Mouse (Mus musculus) E14TG2a.4 (cell line): ENCODE measurements around the gene Casc3.

Experiments
- CTCF ChIP-seq: conservative IDR thresholded peaks from 2 replicates; pipeline ENCODE4 v1.5.1; 2014; ENCODE audit warnings: low read length
- NANOG ChIP-seq: IDR thresholded peaks from 2 replicates; pipeline ENCODE4 v1.6.1; 2014; ENCODE audit warnings: borderline replicate concordance, low read length, mixed read lengths
- POU5F1 ChIP-seq: IDR thresholded peaks from 2 replicates; pipeline ENCODE4 v1.6.1; 2014; ENCODE audit warnings: low read length, borderline replicate concordance

DNA sequence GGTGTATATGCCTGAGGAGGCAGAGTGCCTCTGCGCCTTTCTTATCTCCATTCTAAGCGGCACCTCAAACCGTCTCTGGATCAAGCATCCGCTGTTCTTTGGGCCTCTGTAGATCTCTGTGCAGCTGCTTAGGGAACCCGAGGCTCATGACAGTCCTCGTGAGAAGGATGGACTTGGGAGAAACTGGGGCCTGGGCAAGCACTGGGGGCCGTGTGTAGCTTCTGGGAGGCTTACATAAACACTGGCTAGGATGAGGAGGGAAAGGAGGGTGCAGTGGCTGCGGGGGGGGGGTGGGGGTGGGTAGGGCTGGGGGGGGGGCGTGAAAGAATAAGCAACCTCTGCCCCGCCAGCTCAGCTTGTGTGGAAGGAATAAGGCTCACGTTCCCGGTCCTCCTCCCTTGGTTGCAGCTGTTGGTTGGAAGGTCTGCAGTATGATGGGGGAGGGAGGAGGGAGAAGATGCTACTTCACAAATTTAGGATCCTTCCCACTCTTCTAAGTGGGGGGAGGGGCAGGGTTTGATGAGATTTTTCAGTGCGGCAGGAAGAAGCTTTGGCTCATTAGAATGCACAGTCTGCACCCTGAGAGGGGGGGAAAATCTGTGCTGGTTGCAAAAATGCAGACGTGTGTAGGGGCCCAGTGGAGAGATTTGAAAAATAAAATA, 22.7 kb upstream of the Casc3 start:
- no peak for TF ChIP-seq CTCF
- TF ChIP-seq NANOG = no peak
- TF ChIP-seq POU5F1 = no peak
